Mouse (Mus musculus) brain, embryonic 14.5 days (tissue): ENCODE results near the gene Aldh3b3.

ENCODE experiments used
- CTCF ChIP-seq: fragments of 200-500 bp; IDR thresholded peaks from 2 replicates; pipeline ENCODE4 v1.5.1; 2012; ENCODE audit warnings: inconsistent platforms, mild to moderate bottlenecking, moderate library complexity, borderline replicate concordance; ENCODE audit not compliant: insufficient read depth, insufficient read length; ENCODE audit errors: extremely low read depth
- POLR2A ChIP-seq: fragments of 200-500 bp; IDR thresholded peaks from 2 replicates; pipeline ENCODE4 v1.6.1; 2012; ENCODE audit warnings: mild to moderate bottlenecking, inconsistent platforms, borderline replicate concordance; ENCODE audit not compliant: poor library complexity, insufficient read depth, insufficient read length, severe bottlenecking; ENCODE audit errors: extremely low read depth

GRCm38 (mm10) chr19:3967258-3967657 lies 8.8 kb downstream of the Aldh3b3 start:
- no peak for TF ChIP-seq POLR2A
- TF ChIP-seq CTCF = no peak
